Mouse (Mus musculus) limb, embryonic 14.5 days (tissue): ENCODE data around the gene Spib. TPM values are rescaled to one million over a fixed set of nuclear protein-coding genes. Genes with fewer than 3 reads are reported as not detected.

Experiments
- ATAC-seq: fragments of 200-750 bp; cut with Nextera tagmentation; 2 replicates; pipeline ENCODE4 v1.8.0; 2017; ENCODE audit warnings: low read depth, moderate number of reproducible peaks, moderate TSS enrichment; ENCODE audit not compliant: low FRiP score
- DNase-seq: peaks from one replicate; pipeline ENCODE4 v3.0.0-alpha.2; 2015; ENCODE audit warnings: low spot score
- H3K27ac ChIP-seq: fragments of 300-500 bp; sonication (generic); replicated peaks from 2 replicates; pipeline ENCODE4 v1.5.1; 2014; ENCODE audit warnings: low read depth, mild to moderate bottlenecking, low read length, moderate library complexity, mixed read lengths
- H3K27me3 ChIP-seq: fragments of 300-500 bp; sonication (generic); 2 replicates; pipeline ENCODE4 v1.6.1; 2014; ENCODE audit warnings: low read length, mixed read lengths; ENCODE audit not compliant: control insufficient read depth, insufficient read depth
- H3K36me3 ChIP-seq: fragments of 300-500 bp; sonication (generic); 2 replicates; pipeline ENCODE4 v1.6.1; 2014; ENCODE audit warnings: mild to moderate bottlenecking, low read length, moderate library complexity, mixed read lengths; ENCODE audit not compliant: control insufficient read depth, insufficient read depth
- H3K4me1 ChIP-seq: fragments of 300-500 bp; sonication (generic); 2 replicates; pipeline ENCODE4 v1.6.1; 2014; ENCODE audit warnings: antibody characterized with exemption, low read length, mixed read lengths; ENCODE audit not compliant: control insufficient read depth, insufficient read depth
- H3K4me2 ChIP-seq: fragments of 300-500 bp; sonication (generic); replicated peaks from 2 replicates; pipeline ENCODE4 v1.6.1; 2014; ENCODE audit warnings: low read depth, mild to moderate bottlenecking, low read length, moderate library complexity; ENCODE audit not compliant: severe bottlenecking
- H3K4me3 ChIP-seq: fragments of 300-500 bp; sonication (generic); replicated peaks from 2 replicates; pipeline ENCODE4 v1.5.1; 2014; ENCODE audit warnings: low read length
- H3K9ac ChIP-seq: fragments of 300-500 bp; sonication (generic); 2 replicates; pipeline ENCODE4 v1.6.1; 2014; ENCODE audit warnings: mild to moderate bottlenecking, low read depth, low read length, moderate library complexity; ENCODE audit not compliant: severe bottlenecking
- H3K9me3 ChIP-seq: fragments of 300-500 bp; sonication (generic); 2 replicates; pipeline ENCODE4 v1.6.1; 2016; ENCODE audit warnings: low read length; ENCODE audit not compliant: control insufficient read depth
- POLR2A ChIP-seq: fragments of 200-500 bp; IDR thresholded peaks from 2 replicates; pipeline ENCODE4 v1.8.0; 2012; ENCODE audit warnings: inconsistent platforms, mild to moderate bottlenecking, moderate library complexity, borderline replicate concordance; ENCODE audit not compliant: insufficient read depth, insufficient read length; ENCODE audit errors: extremely low read depth
- whole genome bisulfite sequencing: fragments of 180-500 bp; shearing (Covaris S2); extraction: QIAGEN DNeasy Blood & Tissue Kit; methylation state at CpG from one replicate; pipeline ENCODE4 v1.1.7; 2014; 5-methylcytosine and 5-hydroxymethylcytosine counted together
- microRNA-seq: library from miRNA; unstranded; fragments of <30 nt; microRNA quantifications from one replicate; pipeline ENCODE4, GENCODE M21; 2016
- polyA plus RNA-seq, 2 experiments: library from polyadenylated mRNA; depleted of rRNA in 1 of 2; stranded (reverse) in 1 of 2; unstranded in 1 of 2; fragments of >200 nt; fragmentation: Nextera tagmentation in 1 of 2; extraction: Ambion mirVana in 1 of 2; gene quantifications; 2 replicates each; pipeline versions ENCODE4 v1.2.1 to v1.2.3; 2012 to 2014

The Spib gene
- polyA plus RNA-seq, 2 experiments = 0.59 to 1.1 TPM

DNA sequence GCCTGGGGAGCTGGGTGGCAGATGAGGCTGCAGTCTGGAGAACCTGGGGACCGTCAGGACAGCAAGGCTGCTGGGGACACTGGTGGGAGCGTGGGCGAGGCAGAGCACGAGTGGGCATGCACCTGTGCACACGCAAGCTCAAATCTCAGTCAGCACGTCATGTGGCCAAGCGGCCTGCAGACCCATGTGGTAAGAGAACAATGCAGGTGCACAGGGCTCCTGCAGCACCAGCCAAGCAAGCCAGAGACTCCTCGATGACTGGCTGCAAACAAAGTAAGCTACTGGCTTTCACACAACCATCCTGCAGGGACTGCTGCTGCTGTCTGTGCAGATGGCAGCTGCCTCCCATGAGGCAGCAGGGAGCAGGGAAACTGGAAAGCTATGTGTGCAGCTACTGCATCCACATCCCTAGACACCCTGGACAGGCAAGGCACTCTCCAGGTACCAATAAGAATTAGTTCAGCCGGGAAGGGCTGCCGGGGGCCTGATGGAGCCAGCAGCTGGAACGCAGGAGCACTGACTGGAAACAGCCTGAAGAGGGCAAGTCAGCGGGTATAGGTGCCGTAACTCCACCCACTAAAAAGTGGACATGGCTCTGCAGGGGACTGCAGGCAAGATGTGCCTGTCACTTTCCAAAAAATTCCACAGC, 44.8 kb downstream of the Spib start:
- no peak for DNase-seq
- WGBS = 67% methylated on average over 13 of the region's 13 CpGs

GRCm38 (mm10) chr7:44485572-44486195, 46.2 kb downstream of the Spib start:
- Histone ChIP-seq H3K4me2 (no peak overlapping the region), H3K9me3 (no peaks in the 10 kb centered on the region), H3K4me1 (no peaks in the 10 kb centered on the region), H3K36me3 (peaks cover 26% of the 10 kb centered on the region), H3K27me3 (0 out of 2 replicates have a peak, but pooled peaks cover 4% of the 10 kb centered on the region), H3K27ac (no peak overlapping the region), H3K9ac (no peak overlapping the region), H3K4me3 (no peak overlapping the region)
- ATAC-seq (no peak), DNase-seq (no peak)
- TF ChIP-seq POLR2A = no peak
- WGBS = 75% methylated on average over 7 of the region's 7 CpGs

More for the DNA sequence above, 44.8 kb downstream of the Spib start:
- Histone ChIP-seq H3K4me2 (no peak overlapping the region), H3K4me1 (no peaks in the 10 kb centered on the region), H3K9ac (no peak overlapping the region), H3K36me3 (peaks cover 40% of the 10 kb centered on the region), H3K9me3 (no peaks in the 10 kb centered on the region), H3K27ac (no peak overlapping the region), H3K27me3 (0 out of 2 replicates have a peak, but pooled peaks cover 4% of the 10 kb centered on the region), H3K4me3 (no peak overlapping the region)
- ATAC-seq = no peak
- TF ChIP-seq POLR2A = no peak

DNA sequence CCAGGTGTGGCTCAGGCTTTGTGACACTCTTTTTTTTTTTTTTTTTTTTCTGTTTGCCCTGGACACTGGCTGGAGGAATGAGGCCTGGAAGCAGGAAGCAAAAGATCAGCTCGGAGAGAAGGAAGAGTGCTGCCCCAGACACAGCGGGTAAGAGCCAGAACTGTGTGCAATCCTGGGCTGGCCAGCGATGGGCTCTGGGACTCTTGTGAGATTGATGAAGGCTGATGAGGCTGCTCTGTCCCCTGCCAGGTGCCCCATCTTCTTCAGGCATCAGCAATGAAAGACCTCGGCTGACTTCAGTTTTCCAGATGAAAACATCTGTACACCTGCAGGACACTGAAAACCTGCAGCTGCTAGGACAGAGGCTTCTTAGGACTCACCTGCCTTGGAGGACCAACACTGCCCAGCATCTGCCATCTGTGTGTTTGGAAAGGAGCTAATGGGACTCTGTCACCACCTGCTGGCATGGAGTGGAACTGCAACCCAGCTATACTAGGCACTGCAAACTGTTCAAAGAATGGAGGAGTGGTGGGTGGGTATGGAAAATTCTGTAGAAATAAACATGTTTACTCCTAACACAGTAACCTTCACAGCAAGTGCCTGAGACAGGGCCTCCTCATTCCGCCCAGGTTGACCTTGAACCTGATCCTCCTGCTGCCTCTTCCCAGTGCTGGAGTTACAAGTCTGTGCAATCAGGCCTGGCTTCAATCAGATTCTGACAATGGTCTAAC, 46.9 kb downstream of the Spib start:
- ATAC-seq = peak; percentile 62
- WGBS = 45% methylated on average over 5 of the region's 5 CpGs
- no peak overlapping the region for H3K4me2 ChIP-seq
- no peak overlapping the region for H3K27ac ChIP-seq
- TF ChIP-seq POLR2A = peak; percentile 15; the same call in 1 of the 2 replicates
- H3K36me3 ChIP-seq = peaks cover 20% of the 10 kb centered on the region
- 0 out of 2 replicates have a peak, but pooled peaks cover 4% of the 10 kb centered on the region for H3K27me3 ChIP-seq
- no peak overlapping the region for H3K4me3 ChIP-seq
- no peak overlapping the region for H3K9ac ChIP-seq
- no peaks in the 10 kb centered on the region for H3K9me3 ChIP-seq
- H3K4me1 ChIP-seq = no peaks in the 10 kb centered on the region
- peak; percentile 82 for DNase-seq

DNA sequence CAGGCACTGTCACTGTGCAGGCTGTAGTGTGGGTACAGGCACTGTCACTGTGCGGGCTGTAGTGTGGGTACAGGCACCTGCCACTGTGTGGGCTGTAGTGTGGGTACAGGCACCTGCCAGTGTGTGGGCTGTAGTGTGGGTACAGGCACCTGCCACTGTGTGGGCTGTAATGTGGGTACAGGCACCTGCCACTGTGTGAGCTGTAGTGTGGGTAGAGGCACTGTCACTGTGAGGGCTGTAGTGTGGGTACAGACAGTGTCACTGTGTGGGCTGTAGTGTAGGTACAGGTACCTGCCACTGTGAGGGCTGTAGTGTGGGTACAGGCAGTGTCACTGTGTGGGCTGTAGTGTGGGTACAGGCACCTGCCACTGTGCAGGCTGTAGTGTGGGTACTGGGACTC, 47.8 kb downstream of the Spib start:
- Histone ChIP-seq H3K4me2 (no peak overlapping the region), H3K36me3 (peaks cover 13% of the 10 kb centered on the region), H3K4me1 (no peaks in the 10 kb centered on the region), H3K27me3 (0 out of 2 replicates have a peak, but pooled peaks cover 4% of the 10 kb centered on the region), H3K27ac (no peak overlapping the region), H3K4me3 (no peak overlapping the region), H3K9ac (no peak overlapping the region), H3K9me3 (no peaks in the 10 kb centered on the region)
- TF ChIP-seq POLR2A = no peak
- WGBS = 100% methylated on average over 1 of the region's 1 CpGs
- DNase-seq (no peak), ATAC-seq (no peak)

DNA sequence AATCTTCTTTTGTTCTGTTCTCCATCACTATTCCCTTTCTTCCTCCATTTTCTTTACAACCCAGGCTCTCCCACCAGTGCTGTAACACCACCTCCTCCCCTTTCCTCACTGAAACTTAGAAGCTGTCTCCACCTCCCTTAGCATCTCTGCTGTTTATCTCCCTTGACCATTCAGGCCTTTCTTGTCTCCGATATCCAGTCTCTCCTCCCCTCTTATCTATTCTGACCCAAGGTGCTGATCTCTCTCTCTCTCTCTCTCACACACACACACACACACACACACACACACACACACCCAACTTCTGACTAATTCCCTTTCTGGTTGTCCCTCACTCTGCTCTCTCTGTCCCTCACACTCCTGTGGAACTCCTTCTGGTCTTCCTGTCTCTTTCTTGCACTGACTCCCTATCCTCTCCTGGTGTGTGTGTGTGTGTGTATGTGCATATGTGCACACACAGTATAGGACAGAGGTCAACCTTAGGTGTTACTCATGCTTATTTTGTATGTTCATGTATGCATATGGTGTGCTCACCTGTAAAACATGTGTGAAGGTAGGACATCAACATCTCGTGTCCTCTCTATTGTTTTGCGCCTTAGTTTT, 48.9 kb downstream of the Spib start:
- 0 out of 2 replicates have a peak, but pooled peaks cover 13% of the 10 kb centered on the region for H3K27me3 ChIP-seq
- H3K9ac ChIP-seq = no peak overlapping the region
- no peaks in the 10 kb centered on the region for H3K4me1 ChIP-seq
- no peak overlapping the region for H3K27ac ChIP-seq
- 0 out of 2 replicates have a peak, but pooled peaks cover 2% of the 10 kb centered on the region for H3K36me3 ChIP-seq
- no peak overlapping the region for H3K4me3 ChIP-seq
- no peak overlapping the region for H3K4me2 ChIP-seq
- DNase-seq (no peak), ATAC-seq (no peak)
- H3K9me3 ChIP-seq = no peaks in the 10 kb centered on the region
- no peak for TF ChIP-seq POLR2A
- WGBS = 60% methylated on average over 3 of the region's 3 CpGs

Small RNA genes lying within 50 kb of the gene (microRNA-seq; reads per million reads assigned to microRNA genes)
- gene Mir7053 = not detected

Other genes with a start within 250 kb of the Spib start
- 21.2 and 22.8 TPM in 2 replicates for gene Clec11a, start 225.2 kb downstream of the Spib start, polyA plus RNA-seq (2012; rRNA removed)
- gene Clec11a, start 225.2 kb downstream of the Spib start, polyA plus RNA-seq (2014; fragmentation: Nextera tagmentation; extraction: Ambion mirVana) = 12.4 and 15.5 TPM in 2 replicates
- gene Shank1, start 221.8 kb downstream of the Spib start, polyA plus RNA-seq (2012; rRNA removed) = 13.6 and 18.2 TPM in 2 replicates
- gene Shank1, start 221.8 kb downstream of the Spib start, polyA plus RNA-seq (2014; fragmentation: Nextera tagmentation; extraction: Ambion mirVana) = 4.0 and 4.3 TPM in 2 replicates
- 3.3 and 3.8 TPM in 2 replicates for gene Syt3, start 148.0 kb downstream of the Spib start, polyA plus RNA-seq (2012; rRNA removed)
- 2.2 and 4.6 TPM in 2 replicates for gene Syt3, start 148.0 kb downstream of the Spib start, polyA plus RNA-seq (2014; fragmentation: Nextera tagmentation; extraction: Ambion mirVana)
- 2.1 and 2.7 TPM in 2 replicates for gene 1700008O03Rik, start 146.3 kb downstream of the Spib start, polyA plus RNA-seq (2012; rRNA removed)
- 0.67 and 0.73 TPM in 2 replicates for gene 1700008O03Rik, start 146.3 kb downstream of the Spib start, polyA plus RNA-seq (2014; fragmentation: Nextera tagmentation; extraction: Ambion mirVana)
- gene Lrrc4b, start 103.1 kb downstream of the Spib start, polyA plus RNA-seq (2012; rRNA removed) = 15.3 and 23.0 TPM in 2 replicates
- 1.6 and 1.8 TPM in 2 replicates for gene Lrrc4b, start 103.1 kb downstream of the Spib start, polyA plus RNA-seq (2014; fragmentation: Nextera tagmentation; extraction: Ambion mirVana)
- 1.8 and 3.1 TPM in 2 replicates for gene Aspdh, start 66.7 kb downstream of the Spib start, polyA plus RNA-seq (2012; rRNA removed)
- gene Aspdh, start 66.7 kb downstream of the Spib start, polyA plus RNA-seq (2014; fragmentation: Nextera tagmentation; extraction: Ambion mirVana) = 0.37 and 0.58 TPM in 2 replicates
- 167 and 215 TPM in 2 replicates for gene Josd2, start 64.1 kb downstream of the Spib start, polyA plus RNA-seq (2012; rRNA removed)
- 78.9 and 81.5 TPM in 2 replicates for gene Josd2, start 64.1 kb downstream of the Spib start, polyA plus RNA-seq (2014; fragmentation: Nextera tagmentation; extraction: Ambion mirVana)
- gene Emc10, start 35.5 kb downstream of the Spib start, polyA plus RNA-seq (2012; rRNA removed) = 182 and 265 TPM in 2 replicates
- 149 and 151 TPM in 2 replicates for gene Emc10, start 35.5 kb downstream of the Spib start, polyA plus RNA-seq (2014; fragmentation: Nextera tagmentation; extraction: Ambion mirVana)
- 19.8 and 21.5 TPM in 2 replicates for gene Fam71e1, start 35.5 kb downstream of the Spib start, polyA plus RNA-seq (2012; rRNA removed)
- gene Fam71e1, start 35.5 kb downstream of the Spib start, polyA plus RNA-seq (2014; fragmentation: Nextera tagmentation; extraction: Ambion mirVana) = 12.2 and 13.6 TPM in 2 replicates
- 0.03 TPM in 2 replicates for gene Mybpc2, start 7.4 kb downstream of the Spib start, polyA plus RNA-seq (2012; rRNA removed)
- 0.06 and 0.15 TPM in 2 replicates for gene Mybpc2, start 7.4 kb downstream of the Spib start, polyA plus RNA-seq (2014; fragmentation: Nextera tagmentation; extraction: Ambion mirVana)
- gene Pold1, start 16.8 kb upstream of the Spib start, polyA plus RNA-seq (2012; rRNA removed) = 102 and 133 TPM in 2 replicates
- 62.1 and 63.1 TPM in 2 replicates for gene Pold1, start 16.8 kb upstream of the Spib start, polyA plus RNA-seq (2014; fragmentation: Nextera tagmentation; extraction: Ambion mirVana)
- 88.9 and 117 TPM in 2 replicates for gene Nr1h2, start 21.9 kb upstream of the Spib start, polyA plus RNA-seq (2012; rRNA removed)
- gene Nr1h2, start 21.9 kb upstream of the Spib start, polyA plus RNA-seq (2014; fragmentation: Nextera tagmentation; extraction: Ambion mirVana) = 63.8 and 75.9 TPM in 2 replicates
- gene Napsa, start 40.3 kb upstream of the Spib start, polyA plus RNA-seq (2012; rRNA removed) = 1.4 and 1.5 TPM in 2 replicates
- 2.2 and 2.3 TPM in 2 replicates for gene Napsa, start 40.3 kb upstream of the Spib start, polyA plus RNA-seq (2014; fragmentation: Nextera tagmentation; extraction: Ambion mirVana)
- 2.7 and 3.8 TPM in 2 replicates for gene Kcnc3, start 58.6 kb upstream of the Spib start, polyA plus RNA-seq (2012; rRNA removed)
- 0.23 and 0.29 TPM in 2 replicates for gene Kcnc3, start 58.6 kb upstream of the Spib start, polyA plus RNA-seq (2014; fragmentation: Nextera tagmentation; extraction: Ambion mirVana)
- 1.7 and 2.5 TPM in 2 replicates for gene Myh14, start 138.8 kb upstream of the Spib start, polyA plus RNA-seq (2012; rRNA removed)
- 3.7 and 4.8 TPM in 2 replicates for gene Myh14, start 138.8 kb upstream of the Spib start, polyA plus RNA-seq (2014; fragmentation: Nextera tagmentation; extraction: Ambion mirVana)
- gene Izumo2, start 176.7 kb upstream of the Spib start, polyA plus RNA-seq (2012; rRNA removed) = not detected in 2 replicates
- not detected in 2 replicates for gene Izumo2, start 176.7 kb upstream of the Spib start, polyA plus RNA-seq (2014; fragmentation: Nextera tagmentation; extraction: Ambion mirVana)
- gene Vrk3, start 216.3 kb upstream of the Spib start, polyA plus RNA-seq (2012; rRNA removed) = 39.9 and 44.6 TPM in 2 replicates
- gene Vrk3, start 216.3 kb upstream of the Spib start, polyA plus RNA-seq (2014; fragmentation: Nextera tagmentation; extraction: Ambion mirVana) = 28.8 and 30.9 TPM in 2 replicates
- 1.1 and 1.6 TPM in 2 replicates for gene Zfp473, start 219.0 kb upstream of the Spib start, polyA plus RNA-seq (2012; rRNA removed)
- 1.4 and 1.7 TPM in 2 replicates for gene Zfp473, start 219.0 kb upstream of the Spib start, polyA plus RNA-seq (2014; fragmentation: Nextera tagmentation; extraction: Ambion mirVana)